Mouse (Mus musculus): Measurements from ENCODE around the gene Colgalt1.

The Colgalt1 gene

DNA sequence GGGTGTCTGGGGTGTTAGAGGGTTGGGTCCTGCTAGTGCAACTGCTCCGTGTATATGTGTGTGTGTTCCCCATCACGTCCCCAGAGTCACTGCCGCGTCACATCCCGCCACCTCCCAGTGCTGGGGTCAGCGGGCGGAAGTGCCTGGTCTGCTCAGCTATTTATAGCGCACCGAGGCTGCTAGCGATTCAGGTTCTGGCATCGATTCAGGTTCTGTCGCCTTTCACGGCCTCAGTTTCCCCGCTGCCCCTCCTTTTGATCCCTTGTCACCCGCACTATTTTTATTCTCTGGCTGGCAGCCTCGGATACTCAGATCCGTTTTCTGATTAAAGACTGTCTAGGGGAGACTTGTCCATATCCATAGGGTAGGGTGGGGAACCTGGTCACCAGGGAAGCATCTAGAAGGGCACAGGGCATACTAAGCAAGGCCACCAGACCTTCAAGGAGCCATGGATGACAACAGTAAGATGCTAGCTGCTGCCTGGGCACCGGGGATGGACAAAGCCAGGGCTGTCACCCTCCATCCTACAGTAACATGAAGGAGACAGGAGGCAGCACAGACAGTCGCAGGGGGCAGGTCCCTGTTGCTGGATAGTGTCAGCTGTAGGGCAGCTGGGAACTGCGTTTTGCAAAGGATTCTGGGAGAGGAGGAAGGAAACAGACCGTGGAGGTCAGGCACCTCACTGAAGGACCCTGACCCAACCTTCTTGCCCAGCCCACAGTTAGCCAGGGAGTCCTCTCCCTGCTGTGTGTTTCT, 57.6 kb downstream of the Colgalt1 start:
- DNase-seq (ENCODE audit: low spot score in 2 of 2) = no peak

DNA sequence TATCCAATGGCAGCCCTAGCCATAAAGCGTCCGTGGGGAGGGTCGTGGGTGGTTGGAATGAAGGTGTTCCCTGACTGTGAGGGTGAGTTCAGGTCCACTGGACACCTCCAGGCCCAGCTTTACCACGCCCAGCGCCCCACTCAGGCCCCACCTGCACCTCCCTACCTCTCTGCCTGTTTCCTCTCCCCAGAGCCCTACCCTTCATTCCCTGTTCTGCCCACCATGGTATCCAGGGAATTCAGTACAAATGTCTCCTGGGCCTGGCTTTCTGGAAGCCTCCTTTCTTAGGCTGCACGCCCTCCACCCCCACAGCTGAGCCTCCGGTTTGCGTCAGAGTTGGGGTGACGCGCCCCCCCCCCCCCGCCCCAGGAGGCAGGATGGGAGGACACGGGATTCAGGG, 59.4 kb downstream of the Colgalt1 start:
- DNase-seq (ENCODE audit: low spot score in 2 of 2) = no peak

DNA sequence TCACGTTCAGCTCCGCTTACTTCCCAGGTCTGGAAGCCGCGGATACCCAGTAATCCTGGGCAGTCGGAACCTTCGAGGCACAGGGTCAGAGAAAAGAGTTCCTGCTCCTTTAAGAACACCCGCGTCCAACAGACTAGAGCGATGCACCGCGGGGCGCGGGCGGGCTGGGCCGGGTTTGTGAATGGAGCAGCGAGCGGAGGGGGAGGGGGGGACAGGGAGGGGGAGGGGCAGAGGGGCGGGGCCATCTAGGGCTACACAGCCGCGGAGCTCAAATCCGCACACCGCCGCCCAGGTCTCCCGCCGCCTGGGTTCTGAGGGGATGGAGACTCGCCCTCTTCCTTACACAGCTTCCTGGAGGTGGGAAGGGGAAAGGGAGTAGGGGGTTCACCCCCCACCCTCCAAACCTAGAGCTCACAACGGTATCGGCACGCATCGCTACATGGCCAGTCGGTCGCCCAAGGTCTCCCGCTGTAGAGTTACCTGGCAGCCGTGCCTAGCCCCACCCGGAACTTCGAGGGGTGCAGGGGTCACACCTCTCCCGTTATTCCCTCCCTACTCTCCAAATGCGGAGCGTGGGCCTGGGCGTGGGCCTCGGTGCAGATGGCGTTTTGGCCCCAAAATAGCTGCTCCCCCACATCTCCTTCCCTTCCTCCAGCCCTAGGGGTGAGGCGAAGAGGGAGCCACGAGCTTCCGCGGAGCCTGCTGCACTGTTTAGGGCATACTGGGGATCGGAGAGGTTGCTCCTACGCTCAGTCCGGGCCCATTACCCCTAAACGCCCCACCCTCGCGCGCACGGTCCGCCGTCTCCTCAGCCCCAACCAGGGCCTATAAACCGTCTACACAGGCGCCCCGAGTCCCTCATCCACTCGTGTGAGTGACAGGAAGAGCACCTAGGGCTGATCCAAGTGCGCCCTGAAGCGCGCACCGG, 60.1 kb downstream of the Colgalt1 start:
- DNase-seq (ENCODE audit: low spot score in 2 of 2) = peak; percentile 58

DNA sequence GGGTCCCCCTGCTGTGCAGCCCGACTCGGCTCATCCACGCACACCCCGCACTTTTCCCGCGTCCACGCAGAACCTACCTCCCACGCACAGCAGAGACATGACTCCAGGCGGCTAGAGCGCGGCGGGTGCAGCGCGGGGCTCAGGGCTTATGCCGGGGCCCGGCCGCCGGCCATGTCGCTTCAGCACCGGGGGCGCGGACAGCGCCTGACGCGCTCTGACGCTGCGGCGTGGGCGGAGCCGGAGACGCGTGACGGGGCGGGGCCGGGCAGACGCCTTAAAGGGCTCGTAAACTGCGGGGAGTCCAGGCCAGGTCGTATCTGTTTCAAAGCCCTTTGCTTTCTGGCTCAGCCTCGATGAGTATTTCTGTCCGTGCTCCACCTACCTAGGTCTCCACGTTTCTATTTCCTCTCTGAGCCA, 60.8 kb downstream of the Colgalt1 start, which contains the start of gene Unc13a:
Unc13a (minus strand) TSS at position 209 of the 417 bp plus-strand sequence.
- DNase-seq (ENCODE audit: low spot score in 2 of 2) = peak; percentile 85 to 89

DNA sequence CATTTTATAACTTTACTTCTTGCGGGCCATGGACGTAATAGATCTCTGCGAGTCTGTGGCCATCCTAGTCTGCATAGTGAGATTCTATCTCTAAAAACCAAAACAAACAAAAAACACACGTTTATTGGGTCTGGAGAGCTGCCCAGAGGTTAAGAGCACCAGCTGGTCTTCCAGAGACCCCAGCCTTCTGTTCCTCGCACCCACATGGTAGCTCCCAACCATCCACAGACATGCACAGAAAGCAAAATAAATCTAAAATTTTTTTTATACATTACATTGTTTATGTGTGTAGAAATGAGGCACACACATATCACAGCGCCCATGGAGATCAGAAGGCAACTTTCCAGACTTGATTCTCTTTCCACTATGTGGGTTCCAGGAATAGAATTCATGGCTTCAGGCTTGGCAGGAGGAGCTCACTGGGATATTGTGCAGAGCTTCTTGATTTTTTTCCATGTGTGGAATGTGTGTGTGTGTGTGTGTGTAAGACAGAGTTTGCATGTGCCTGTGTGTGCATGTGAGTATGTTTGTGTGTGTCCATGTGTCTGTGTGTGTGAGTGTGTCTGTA, 61.5 kb downstream of the Colgalt1 start:
- DNase-seq (ENCODE audit: low spot score in 2 of 2) = no peak

DNA sequence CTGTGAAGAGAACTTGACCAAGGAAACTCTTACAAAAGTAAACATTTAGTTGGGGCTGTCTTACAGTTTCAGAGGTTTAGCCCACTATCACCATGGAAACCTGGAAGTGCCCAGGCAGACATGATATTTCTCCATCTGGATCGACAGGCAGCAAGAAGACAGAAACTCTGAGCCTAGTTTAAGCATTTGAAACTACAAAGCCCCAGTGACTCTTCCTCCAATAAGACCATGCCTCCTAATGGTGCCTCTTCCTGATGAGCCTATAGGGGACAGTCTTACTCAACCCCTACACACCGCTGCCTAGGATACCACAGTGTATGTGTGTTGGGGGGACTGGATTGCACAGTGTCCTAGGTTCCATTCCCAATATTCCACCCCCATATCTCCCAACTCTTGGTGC, 63.3 kb downstream of the Colgalt1 start:
- no peak for DNase-seq (ENCODE audit: low spot score in 2 of 2)
